Mouse (Mus musculus) ES-Bruce4 (cell line): ENCODE measurements around the gene Rnf5.

Source experiments
- CTCF ChIP-seq: IDR thresholded peaks from one replicate; pipeline ENCODE4 v1.8.1; 2011; ENCODE audit warnings: low read depth, low read length
- POLR2A ChIP-seq: IDR thresholded peaks from one replicate; pipeline ENCODE4 v1.8.1; 2011; ENCODE audit warnings: low read length; ENCODE audit not compliant: insufficient read depth

DNA sequence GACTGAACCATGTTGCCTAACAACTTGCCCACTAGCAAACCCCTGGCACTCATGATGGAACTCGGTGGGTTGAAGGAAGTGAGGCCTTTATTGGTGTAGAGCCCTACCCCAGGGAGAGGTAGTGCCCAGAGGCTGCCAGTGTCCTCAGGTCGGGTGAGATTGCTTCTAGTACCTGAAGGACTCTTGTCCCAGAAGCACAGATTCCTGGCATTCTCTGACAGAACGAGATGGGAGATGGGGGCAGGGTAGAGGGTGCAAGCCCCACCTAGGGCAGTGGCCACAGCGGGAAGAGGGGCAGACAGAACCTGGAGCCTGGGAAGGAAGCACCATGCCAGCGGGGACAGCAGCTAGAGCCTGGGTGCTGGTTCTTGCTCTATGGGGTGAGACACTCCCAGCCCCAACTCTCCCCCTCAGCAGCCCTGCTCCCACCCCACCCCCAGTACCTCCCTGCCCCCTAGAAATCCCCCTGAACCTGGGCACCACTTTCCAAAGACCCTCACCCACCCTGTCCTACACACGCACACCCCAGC, 5.9 kb downstream of the Rnf5 start, which contains the start of gene Ager:
- TF ChIP-seq CTCF = no peak
- no peak for TF ChIP-seq POLR2A
